In genomic region chr19:10648156-10648555, GRCm38 (mm10) we compare ENCODE assay signal across 39 mouse cellular contexts. TPM values are rescaled to one million over a fixed set of nuclear protein-coding genes. Genes with fewer than 3 reads are reported as not detected.
DNase-seq lines count a peak whose midpoint lies in the region; ATAC-seq and TF ChIP-seq lines count a peak whose summit lies in the region.
"Had no signal": no experiment of that assay in that cellular context is flagged by ENCODE, and none has a peak within 500 bp of the region (broad histone marks: within the 10 kb centered on the region; RNA-seq: fewer than 3 reads in every experiment).

No protein-coding gene starts in this region.

- no peak for TF ChIP-seq CTCF in thymus, adult 2 months (IDR thresholded peaks at IDR 0.05; ENCODE audit: borderline replicate concordance, control insufficient read depth, extremely low read depth, insufficient read depth, low read length, poor library complexity)

- H3K4me3 ChIP-seq in megakaryocyte, embryonic 14.5 days (replicated peaks) = peak overlapping the region; percentile 33
- no peak overlapping the region for H3K4me3 ChIP-seq in thymus, adult 2 months (ENCODE audit: control insufficient read depth, insufficient read depth, low read length)
- no peak overlapping the region for H3K4me3 ChIP-seq in forebrain, embryonic 12.5 days (replicated peaks)
- no peak overlapping the region for H3K4me3 ChIP-seq in hindbrain, embryonic 14.5 days (replicated peaks; ENCODE audit: low read length)
- H3K4me3 ChIP-seq: embryonic facial prominence, embryonic 10.5 days; embryonic facial prominence, embryonic 15.5 days; heart, adult 2 months; heart, embryonic 13.5 days; liver, embryonic 12.5 days; midbrain, embryonic 13.5 days had no signal

- H3K27me3 ChIP-seq in megakaryocyte, embryonic 14.5 days (replicated peaks) = peaks cover 63% of the 10 kb centered on the region
- H3K27me3 ChIP-seq in thymus, adult 2 months (ENCODE audit: control insufficient read depth, insufficient read depth, low read length) = no peaks in the 10 kb centered on the region
- no peaks in the 10 kb centered on the region; the same call in none of the 2 replicates for H3K27me3 ChIP-seq in forebrain, embryonic 12.5 days
- H3K27me3 ChIP-seq in hindbrain, embryonic 14.5 days (ENCODE audit: control insufficient read depth, insufficient read depth, low read length) = no peaks in the 10 kb centered on the region
- H3K27me3 ChIP-seq: embryonic facial prominence, embryonic 15.5 days; midbrain, embryonic 13.5 days; Patski had no signal

- 25% methylated on average over 8 of the region's 8 CpGs for WGBS in thymus, adult 2 months
- WGBS in forebrain, embryonic 12.5 days = 80% methylated on average over 8 of the region's 8 CpGs
- 84% methylated on average over 8 of the region's 8 CpGs for WGBS in hindbrain, embryonic 14.5 days

- no peak overlapping the region for H3K9ac ChIP-seq in forebrain, embryonic 12.5 days
- H3K9ac ChIP-seq in hindbrain, embryonic 14.5 days = no peak overlapping the region
- H3K9ac ChIP-seq: embryonic facial prominence, embryonic 15.5 days; heart, embryonic 13.5 days; liver, embryonic 12.5 days; liver, postnatal 0 days; midbrain, embryonic 13.5 days had no signal

- no peaks in the 10 kb centered on the region for H3K36me3 ChIP-seq in megakaryocyte, embryonic 14.5 days (replicated peaks; ENCODE audit: low read length)
- H3K36me3 ChIP-seq in thymus, adult 2 months (ENCODE audit: control insufficient read depth, insufficient read depth, low read length) = no peaks in the 10 kb centered on the region
- H3K36me3 ChIP-seq in forebrain, embryonic 12.5 days (replicated peaks) = no peaks in the 10 kb centered on the region
- H3K36me3 ChIP-seq in hindbrain, embryonic 14.5 days (replicated peaks; ENCODE audit: control insufficient read depth, insufficient read depth) = no peaks in the 10 kb centered on the region
- H3K36me3 ChIP-seq: embryonic facial prominence, embryonic 10.5 days; embryonic facial prominence, embryonic 15.5 days; G1E; heart, embryonic 13.5 days; midbrain, embryonic 13.5 days had no signal

- H3K9me3 ChIP-seq in megakaryocyte, embryonic 14.5 days = peaks cover 9% of the 10 kb centered on the region
- no peaks in the 10 kb centered on the region for H3K9me3 ChIP-seq in forebrain, embryonic 12.5 days
- H3K9me3 ChIP-seq in hindbrain, embryonic 14.5 days (ENCODE audit: control insufficient read depth, low read length) = no peaks in the 10 kb centered on the region
- H3K9me3 ChIP-seq: embryonic facial prominence, embryonic 10.5 days; embryonic facial prominence, embryonic 15.5 days; G1E; heart, embryonic 13.5 days; liver, embryonic 12.5 days; midbrain, embryonic 13.5 days had no signal

- H3K27ac ChIP-seq in thymus, adult 2 months (ENCODE audit: control insufficient read depth, insufficient read depth, low read length) = no peak overlapping the region
- H3K27ac ChIP-seq in forebrain, embryonic 12.5 days = no peak overlapping the region
- H3K27ac ChIP-seq in hindbrain, embryonic 14.5 days = no peak overlapping the region
- H3K27ac ChIP-seq: embryonic facial prominence, embryonic 10.5 days; embryonic facial prominence, embryonic 15.5 days; heart, adult 2 months; heart, embryonic 13.5 days; hindbrain, postnatal 0 days; kidney, postnatal 0 days; liver, embryonic 12.5 days; midbrain, embryonic 13.5 days; stomach, postnatal 0 days had no signal

- TF ChIP-seq POLR2A in thymus, adult 2 months (IDR thresholded peaks at IDR 0.05; ENCODE audit: control insufficient read depth, extremely low read depth, insufficient read depth, low read length, poor library complexity) = no peak

- no peak for ATAC-seq in megakaryocyte, adult 5-6 weeks (ENCODE audit: poor library complexity, severe bottlenecking)
- ATAC-seq in forebrain, embryonic 12.5 days (ENCODE audit: low FRiP score) = no peak
- ATAC-seq in hindbrain, embryonic 14.5 days (ENCODE audit: low FRiP score) = no peak
- ATAC-seq: forebrain, embryonic 14.5 days; hindbrain, postnatal 0 days; intestine, embryonic 16.5 days; liver, embryonic 12.5 days; liver, postnatal 0 days; midbrain, embryonic 13.5 days; Patski had no signal

- peak; percentile 68 for DNase-seq in T-cell, adult 2 months (ENCODE audit: low spot score)
- DNase-seq in thymus, adult 2 months = peak; percentile 43
- DNase-seq in thymus, postnatal 36 days = peak; percentile 44 to 54
- no peak for DNase-seq in MN1 (ENCODE audit: low spot score)
- no peak for DNase-seq in hindbrain, embryonic 14.5 days (ENCODE audit: low spot score)
- DNase-seq: adrenal gland, postnatal 25 days; cerebellum, adult 11-12 months; cerebellum, postnatal 14 days; gastrocnemius, postnatal 36 days; heart, adult 2 months; heart, postnatal 10 days; kidney, adult 8-10 months; kidney, postnatal 4 days; layer of hippocampus, postnatal 36 days; left cerebral cortex, postnatal 4 days; liver, postnatal 0 days; lung, postnatal 36 days; retina, postnatal 1 day; right cerebral cortex, postnatal 25 days had no signal

- peaks cover 15% of the 10 kb centered on the region for H3K4me1 ChIP-seq in megakaryocyte, embryonic 14.5 days
- peaks cover 44% of the 10 kb centered on the region for H3K4me1 ChIP-seq in thymus, adult 2 months (replicated peaks; ENCODE audit: control insufficient read depth, insufficient read depth, low read length)
- no peaks in the 10 kb centered on the region for H3K4me1 ChIP-seq in forebrain, embryonic 12.5 days
- H3K4me1 ChIP-seq in hindbrain, embryonic 14.5 days (replicated peaks; ENCODE audit: control insufficient read depth, insufficient read depth, low read length) = no peaks in the 10 kb centered on the region
- H3K4me1 ChIP-seq: embryonic facial prominence, embryonic 15.5 days; heart, embryonic 13.5 days; midbrain, embryonic 13.5 days had no signal

- H3K4me2 ChIP-seq in forebrain, embryonic 12.5 days = no peak overlapping the region
- no peak overlapping the region for H3K4me2 ChIP-seq in hindbrain, embryonic 14.5 days (replicated peaks)
- H3K4me2 ChIP-seq: embryonic facial prominence, embryonic 15.5 days; heart, embryonic 13.5 days; liver, embryonic 12.5 days; midbrain, embryonic 13.5 days had no signal

RNA-seq across cellular contexts. Expression of gene Vwce, which starts 14.1 kb away (rescaled TPM):
- polyA plus RNA-seq in megakaryocyte, embryonic 14.5 days (2012; ENCODE audit: insufficient read depth, low replicate concordance) = 0.46 TPM in 1 of 2 replicates, not detected in the other
- 0.23 TPM in 1 of 2 replicates, not detected in the other for total RNA-seq in megakaryocyte, adult 5-6 weeks (2015)
- not detected in 2 replicates for total RNA-seq in megakaryocyte, adult 5-6 weeks (2017)
- 3.1 and 4.7 TPM in 2 replicates for polyA plus RNA-seq in thymus, adult 2 months (2012; rRNA removed)
- 0.44 and 0.45 TPM in 2 replicates for polyA plus RNA-seq in forebrain, embryonic 12.5 days (2016; fragmentation: Nextera tagmentation; extraction: Ambion mirVana)
- polyA plus RNA-seq in hindbrain, embryonic 14.5 days (2014; fragmentation: Nextera tagmentation; extraction: Ambion mirVana) = 0.64 and 1.1 TPM in 2 replicates
- total RNA-seq: gastrocnemius, adult 18-20 months; gastrocnemius, postnatal 36 days; heart, adult 2 months; hematopoietic stem cell, adult 5-6 weeks had no signal
- polyA plus RNA-seq: heart, adult 2 months had no signal

RNA-seq across cellular contexts. Expression of gene Pga5, which starts 29.7 kb away (rescaled TPM):
- polyA plus RNA-seq in megakaryocyte, embryonic 14.5 days (2012; ENCODE audit: insufficient read depth, low replicate concordance) = not detected in 2 replicates
- not detected in 2 replicates for total RNA-seq in megakaryocyte, adult 5-6 weeks (2015)
- total RNA-seq in megakaryocyte, adult 5-6 weeks (2017) = 0.20 TPM in 1 of 2 replicates, not detected in the other
- polyA plus RNA-seq in thymus, adult 2 months (2012; rRNA removed) = 0.46 and 0.59 TPM in 2 replicates
- not detected in 2 replicates for polyA plus RNA-seq in forebrain, embryonic 12.5 days (2016; fragmentation: Nextera tagmentation; extraction: Ambion mirVana)
- polyA plus RNA-seq in hindbrain, embryonic 14.5 days (2014; fragmentation: Nextera tagmentation; extraction: Ambion mirVana) = not detected in 2 replicates
- total RNA-seq: adrenal gland, postnatal 25 days; gastrocnemius, adult 18-20 months; gastrocnemius, postnatal 36 days; heart, adult 2 months; heart, postnatal 10 days; hematopoietic stem cell, adult 5-6 weeks; hindbrain, postnatal 0 days; layer of hippocampus, postnatal 36 days; left cerebral cortex, postnatal 4 days; megakaryocyte-erythroid progenitor cell, adult 5-6 weeks had no signal
- polyA plus RNA-seq: embryonic facial prominence, embryonic 10.5 days; embryonic facial prominence, embryonic 15.5 days; forebrain, embryonic 14.5 days; heart, adult 2 months; heart, embryonic 13.5 days; hindbrain, postnatal 0 days; lung, embryonic 16.5 days; midbrain, embryonic 13.5 days; neural tube, embryonic 14.5 days had no signal

RNA-seq across cellular contexts. Expression of gene Vps37c, which starts 40.4 kb away (rescaled TPM):
- polyA plus RNA-seq in megakaryocyte, embryonic 14.5 days (2012; ENCODE audit: insufficient read depth, low replicate concordance) = 60.2 and 90.5 TPM in 2 replicates
- 21.9 and 22.5 TPM in 2 replicates for total RNA-seq in megakaryocyte, adult 5-6 weeks (2015)
- 15.2 and 17.8 TPM in 2 replicates for total RNA-seq in megakaryocyte, adult 5-6 weeks (2017)
- 38.2 and 40.4 TPM in 2 replicates for polyA plus RNA-seq in thymus, adult 2 months (2012; rRNA removed)
- polyA plus RNA-seq in forebrain, embryonic 12.5 days (2016; fragmentation: Nextera tagmentation; extraction: Ambion mirVana) = 32.5 and 35.2 TPM in 2 replicates
- 28.7 and 31.3 TPM in 2 replicates for polyA plus RNA-seq in hindbrain, embryonic 14.5 days (2014; fragmentation: Nextera tagmentation; extraction: Ambion mirVana)

RNA-seq across cellular contexts. Expression of gene Tkfc, which starts 42.7 kb away (rescaled TPM):
- polyA plus RNA-seq in megakaryocyte, embryonic 14.5 days (2012; ENCODE audit: insufficient read depth, low replicate concordance) = 3.5 and 7.3 TPM in 2 replicates
- 4.8 and 5.6 TPM in 2 replicates for total RNA-seq in megakaryocyte, adult 5-6 weeks (2015)
- 2.2 and 3.7 TPM in 2 replicates for total RNA-seq in megakaryocyte, adult 5-6 weeks (2017)
- polyA plus RNA-seq in thymus, adult 2 months (2012; rRNA removed) = 17.3 and 20.2 TPM in 2 replicates
- 20.5 and 22.9 TPM in 2 replicates for polyA plus RNA-seq in forebrain, embryonic 12.5 days (2016; fragmentation: Nextera tagmentation; extraction: Ambion mirVana)
- polyA plus RNA-seq in hindbrain, embryonic 14.5 days (2014; fragmentation: Nextera tagmentation; extraction: Ambion mirVana) = 25.4 and 26.8 TPM in 2 replicates

RNA-seq across cellular contexts. Expression of gene Ddb1, which starts 43.0 kb away (rescaled TPM):
- polyA plus RNA-seq in megakaryocyte, embryonic 14.5 days (2012; ENCODE audit: insufficient read depth, low replicate concordance) = 9.8 and 16.8 TPM in 2 replicates
- total RNA-seq in megakaryocyte, adult 5-6 weeks (2015) = 45.1 and 49.1 TPM in 2 replicates
- total RNA-seq in megakaryocyte, adult 5-6 weeks (2017) = 156 and 175 TPM in 2 replicates
- polyA plus RNA-seq in thymus, adult 2 months (2012; rRNA removed) = 154 and 156 TPM in 2 replicates
- 389 and 413 TPM in 2 replicates for polyA plus RNA-seq in forebrain, embryonic 12.5 days (2016; fragmentation: Nextera tagmentation; extraction: Ambion mirVana)
- 219 and 240 TPM in 2 replicates for polyA plus RNA-seq in hindbrain, embryonic 14.5 days (2014; fragmentation: Nextera tagmentation; extraction: Ambion mirVana)

Comparison
In these comparisons a context has a peak if more than half of its experiments do, and no peak if none do; other contexts are left out.
1. DNase-seq: peak in T-cell, adult 2 months (single experiment), thymus, adult 2 months (single experiment) and thymus, postnatal 36 days (2 of 2); none in MN1 (single experiment) and hindbrain, embryonic 14.5 days (single experiment).